Mouse (Mus musculus) liver, embryonic 13.5 days (tissue): ENCODE data around the gene Mad2l2. TPM values are rescaled to one million over a fixed set of nuclear protein-coding genes. Genes with fewer than 3 reads are reported as not detected.
A peak's percentile ranks its signal among the peaks of the same experiment; 100 is the strongest.

Source experiments
- ATAC-seq: fragments of 200-750 bp; cut with Nextera tagmentation; 2 replicates; pipeline ENCODE4 v1.8.0; 2017; ENCODE audit warnings: low read depth, mild to moderate bottlenecking, moderate number of reproducible peaks, moderate library complexity
- DNase-seq: peaks from one replicate; pipeline ENCODE4 v3.0.0; 2022
- H3K27ac ChIP-seq: fragments of 300-500 bp; sonication (generic); 2 replicates; pipeline ENCODE4 v1.5.1; 2015; ENCODE audit warnings: moderate library complexity, mild to moderate bottlenecking, inconsistent platforms
- H3K27me3 ChIP-seq: fragments of 300-500 bp; sonication (generic); 2 replicates; pipeline ENCODE4 v1.6.1; 2015; ENCODE audit warnings: mild to moderate bottlenecking, inconsistent platforms
- H3K36me3 ChIP-seq: fragments of 300-500 bp; sonication (generic); 2 replicates; pipeline ENCODE4 v1.6.1; 2015; ENCODE audit warnings: mild to moderate bottlenecking, inconsistent platforms
- H3K4me1 ChIP-seq: fragments of 300-500 bp; sonication (generic); replicated peaks from 2 replicates; pipeline ENCODE4 v1.6.1; 2015; ENCODE audit warnings: inconsistent platforms
- H3K4me2 ChIP-seq: fragments of 300-500 bp; sonication (generic); 2 replicates; pipeline ENCODE4 v1.6.1; 2015; ENCODE audit warnings: inconsistent platforms, mild to moderate bottlenecking, moderate library complexity
- H3K4me3 ChIP-seq: fragments of 300-500 bp; sonication (generic); replicated peaks from 2 replicates; pipeline ENCODE4 v1.5.1; 2015; ENCODE audit warnings: mild to moderate bottlenecking, inconsistent platforms
- H3K9ac ChIP-seq: fragments of 300-500 bp; sonication (generic); 2 replicates; pipeline ENCODE4 v1.6.1; 2015; ENCODE audit warnings: mild to moderate bottlenecking, inconsistent platforms
- H3K9me3 ChIP-seq: fragments of 300-500 bp; sonication (generic); replicated peaks from 2 replicates; pipeline ENCODE4 v1.6.1; 2016; ENCODE audit warnings: inconsistent platforms
- WGBS: fragments of 180-500 bp; shearing (Covaris S2); methylation state at CpG from one replicate; pipeline ENCODE4 v1.1.7; 2015; ENCODE audit not compliant: insufficient replicate concordance; 5-methylcytosine and 5-hydroxymethylcytosine counted together
- polyA plus RNA-seq: library from polyadenylated mRNA; unstranded; fragments of >200 nt; fragmentation: Nextera tagmentation; extraction: Ambion mirVana; gene quantifications from 2 replicates; pipeline ENCODE4 v1.2.1, GENCODE M21; 2015

The Mad2l2 gene
- 19.4 and 21.0 TPM in 2 replicates for polyA plus RNA-seq

DNA sequence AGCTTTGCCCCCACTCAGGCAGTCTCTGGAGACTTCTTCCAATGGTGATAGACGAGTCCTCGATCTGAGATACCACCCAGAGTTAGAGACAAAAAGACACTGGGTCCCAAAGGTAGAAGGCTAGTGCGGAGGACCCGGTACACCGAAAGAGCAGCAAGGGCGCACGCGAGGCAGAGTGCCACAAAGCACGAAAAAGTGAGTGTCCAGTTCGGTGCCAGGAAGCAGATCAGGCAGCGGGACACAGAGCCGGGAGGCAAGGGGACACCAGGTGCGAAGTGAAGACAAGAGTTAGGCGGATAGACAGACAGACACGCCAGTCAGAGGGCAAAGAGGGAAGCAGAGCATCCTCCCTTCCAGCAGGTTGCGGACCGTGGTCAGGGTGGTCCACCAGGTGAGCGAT is at the start of gene Mad2l2:
TSS of gene Mad2l2 (plus strand) at position 252 of the 400 bp plus-strand sequence.
- 3% methylated on average over 18 of the region's 18 CpGs for WGBS
- DNase-seq (no peak), ATAC-seq (no peak)
- H3K4me1 ChIP-seq: peaks cover 8% of the 10 kb centered on the region
- H3K27me3 ChIP-seq: peaks cover 72% of the 10 kb centered on the region
- no peak within 1 kb of the TSS for H3K27ac ChIP-seq
- no peaks in the 10 kb centered on the region for H3K9me3 ChIP-seq
- no peaks in the 10 kb centered on the region for H3K36me3 ChIP-seq
- no peak within 1 kb of the TSS for H3K9ac ChIP-seq
- H3K4me3 ChIP-seq: peak within 1 kb of the TSS; percentile 47
- peak within 1 kb of the TSS; percentile 58 for H3K4me2 ChIP-seq

DNA sequence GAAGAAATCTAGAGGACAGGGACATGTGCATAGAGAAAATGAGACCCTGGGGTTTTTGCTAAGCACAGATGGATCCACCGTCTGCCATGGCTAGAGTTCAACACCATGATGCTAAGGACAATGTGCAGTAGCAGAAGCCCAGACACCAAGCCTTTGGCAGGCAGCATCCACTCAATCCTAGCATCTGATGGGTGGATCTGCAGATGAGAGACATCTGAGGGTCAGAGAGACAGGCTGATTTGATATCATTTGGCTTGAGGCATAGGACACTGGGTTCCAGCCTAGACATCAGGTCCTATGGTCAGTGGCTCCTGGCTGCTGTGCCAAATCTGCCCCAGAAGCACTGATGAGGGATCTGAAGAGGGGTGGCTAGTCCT is 49.6 kb upstream of the Mad2l2 start:
- H3K36me3 ChIP-seq: peaks cover 19% of the 10 kb centered on the region
- no peak overlapping the region for H3K9ac ChIP-seq
- H3K27ac ChIP-seq: no peak overlapping the region
- H3K9me3 ChIP-seq: no peaks in the 10 kb centered on the region
- ATAC-seq (no peak), DNase-seq (no peak)
- no peak overlapping the region for H3K4me2 ChIP-seq
- H3K27me3 ChIP-seq: no peaks in the 10 kb centered on the region
- H3K4me1 ChIP-seq: peaks cover 39% of the 10 kb centered on the region
- 76% methylated on average over 1 of the region's 1 CpGs for WGBS
- H3K4me3 ChIP-seq: no peak overlapping the region

DNA sequence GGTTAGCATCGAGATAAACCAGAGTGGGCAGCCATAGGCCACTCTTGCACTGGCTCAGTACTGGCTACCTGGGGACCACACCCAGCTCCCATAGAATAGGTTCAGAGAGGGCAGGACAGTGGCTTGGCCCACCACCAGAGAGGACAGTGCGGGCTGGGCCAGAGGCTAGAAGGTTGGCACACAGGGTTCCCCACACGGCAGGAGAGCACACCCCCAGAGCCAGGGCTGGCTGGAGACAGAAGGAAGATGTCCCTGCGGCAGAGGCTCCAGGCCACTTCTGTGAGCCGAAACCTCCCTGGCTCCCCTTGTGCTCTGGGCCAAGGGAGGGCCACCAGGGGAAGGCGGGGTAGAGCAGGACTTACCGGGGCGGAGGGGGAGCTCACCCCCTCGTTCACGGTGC is 49.0 kb upstream of the Mad2l2 start:
- WGBS: 87% methylated on average over 10 of the region's 10 CpGs
- H3K4me2 ChIP-seq: no peak overlapping the region
- no peaks in the 10 kb centered on the region for H3K27me3 ChIP-seq
- DNase-seq (no peak), ATAC-seq (no peak)
- H3K27ac ChIP-seq: no peak overlapping the region
- peaks cover 43% of the 10 kb centered on the region for H3K4me1 ChIP-seq
- H3K9me3 ChIP-seq: no peaks in the 10 kb centered on the region
- H3K9ac ChIP-seq: no peak overlapping the region
- no peak overlapping the region for H3K4me3 ChIP-seq
- peaks cover 19% of the 10 kb centered on the region for H3K36me3 ChIP-seq

DNA sequence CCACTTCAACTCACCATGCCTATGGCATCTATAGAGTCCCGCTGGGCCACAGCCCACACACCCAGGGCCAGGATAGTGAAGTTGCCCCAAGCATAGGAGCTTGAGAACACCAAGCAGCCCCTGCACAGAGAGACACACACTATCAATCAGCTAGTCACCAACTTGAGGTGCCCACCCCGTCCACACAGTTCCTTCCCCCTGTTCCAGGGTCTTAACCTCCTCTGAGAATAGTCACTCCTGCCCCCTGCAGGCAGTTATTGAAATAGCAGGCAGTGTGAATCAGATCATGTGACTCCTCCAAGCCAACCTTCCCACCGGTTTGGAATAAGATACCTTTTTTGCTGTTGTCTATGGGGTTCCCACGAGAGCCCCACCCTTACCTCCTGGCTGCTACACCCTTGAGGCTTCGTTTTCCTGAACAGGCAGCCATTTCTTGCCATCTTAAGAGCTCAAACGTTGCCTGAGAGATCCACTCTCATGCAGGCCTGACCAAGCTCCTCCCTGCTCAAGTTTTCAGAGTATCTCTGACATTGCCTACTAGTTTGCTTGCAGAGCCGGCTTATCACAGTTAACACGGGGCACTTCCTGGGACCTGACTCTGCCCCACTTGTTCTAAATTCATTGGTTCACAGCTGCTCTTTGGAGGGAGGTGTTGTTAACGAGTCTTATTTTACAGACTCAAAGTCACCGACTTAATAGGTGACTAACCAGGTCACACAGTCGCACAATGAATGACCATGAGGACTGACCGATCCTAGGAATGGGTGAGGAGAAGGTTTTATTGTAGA is 47.7 kb upstream of the Mad2l2 start:
- H3K4me2 ChIP-seq: peak overlapping the region; percentile 47
- DNase-seq (no peak), ATAC-seq (peak; percentile 77)
- no peaks in the 10 kb centered on the region for H3K27me3 ChIP-seq
- peaks cover 19% of the 10 kb centered on the region for H3K36me3 ChIP-seq
- peaks cover 56% of the 10 kb centered on the region for H3K4me1 ChIP-seq
- H3K9ac ChIP-seq: peak overlapping the region; percentile 18; the same call in 1 of the 2 replicates
- 23% methylated on average over 12 of the region's 12 CpGs for WGBS
- no peak overlapping the region; the same call in 1 of the 2 replicates for H3K4me3 ChIP-seq
- peak overlapping the region; percentile 75 for H3K27ac ChIP-seq
- H3K9me3 ChIP-seq: no peaks in the 10 kb centered on the region

DNA sequence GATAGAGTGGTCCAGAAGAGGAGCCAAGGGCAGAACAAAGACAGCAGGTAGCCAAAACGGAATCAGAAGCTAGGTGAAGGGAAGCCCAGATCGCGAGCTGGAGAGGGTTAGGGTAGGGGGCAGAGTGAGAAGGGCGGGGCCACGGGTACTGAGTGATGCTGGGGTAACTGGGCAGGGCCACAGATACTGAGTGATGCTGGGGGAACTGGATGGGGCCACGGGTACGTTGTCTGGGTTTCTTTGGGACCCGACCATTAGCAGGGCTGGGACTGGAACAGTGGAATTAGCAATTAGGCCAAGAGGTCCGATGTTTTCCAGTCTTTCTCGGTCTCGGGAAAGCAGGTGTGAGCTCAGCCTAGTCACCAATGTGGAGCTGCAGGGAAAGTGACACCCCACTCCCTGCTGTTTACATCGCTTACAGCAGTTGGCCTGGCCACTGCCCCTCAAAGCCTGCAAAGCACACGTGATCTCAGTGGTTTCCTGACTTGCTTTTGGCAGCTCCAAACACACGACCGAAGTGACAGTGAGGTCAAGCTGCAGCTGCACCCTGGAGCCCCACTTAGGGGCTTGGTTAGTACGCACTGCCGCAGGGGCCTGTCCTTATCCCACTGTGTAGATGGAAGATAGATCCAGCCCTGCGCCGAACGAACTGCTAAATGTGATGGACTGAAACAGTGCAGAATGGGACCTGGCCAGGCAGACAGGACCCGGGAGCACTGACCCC is 46.8 kb upstream of the Mad2l2 start:
- DNase-seq: no peak
- peaks cover 19% of the 10 kb centered on the region for H3K36me3 ChIP-seq
- H3K4me2 ChIP-seq: peak overlapping the region; percentile 47
- WGBS: 22% methylated on average over 21 of the region's 21 CpGs
- H3K9me3 ChIP-seq: no peaks in the 10 kb centered on the region
- H3K27ac ChIP-seq: peak overlapping the region; percentile 75
- H3K4me3 ChIP-seq: no peak overlapping the region; the same call in 1 of the 2 replicates
- H3K27me3 ChIP-seq: no peaks in the 10 kb centered on the region
- peak overlapping the region; percentile 18 for H3K9ac ChIP-seq
- ATAC-seq: peak; percentile 6
- H3K4me1 ChIP-seq: peaks cover 63% of the 10 kb centered on the region

DNA sequence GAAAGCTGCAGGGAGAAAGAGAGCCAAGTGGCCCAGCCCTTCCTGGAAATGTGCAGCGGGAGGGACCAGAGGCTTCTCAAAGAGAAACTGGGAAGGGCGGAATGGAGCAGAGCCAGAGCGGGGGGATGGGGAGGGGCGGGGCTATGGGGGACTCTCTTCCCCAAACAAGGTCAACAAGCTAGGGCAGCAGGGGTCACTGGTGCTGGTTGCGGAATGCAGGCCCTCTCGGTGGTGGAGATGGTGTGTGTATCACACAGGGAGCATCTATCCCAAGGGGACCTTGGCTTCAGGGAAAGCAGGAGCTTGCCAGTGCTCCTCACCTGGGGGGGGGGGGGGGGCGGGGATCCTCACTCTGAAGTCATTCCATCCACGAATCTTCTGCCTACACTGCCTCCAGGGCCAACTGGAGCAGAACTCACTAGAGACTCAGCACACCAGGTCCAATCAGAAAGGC is 45.9 kb upstream of the Mad2l2 start:
- Histone ChIP-seq H3K4me1 (peaks cover 64% of the 10 kb centered on the region), H3K27ac (peak overlapping the region; percentile 75; the same call in 1 of the 2 replicates), H3K4me2 (peak overlapping the region; percentile 47), H3K27me3 (no peaks in the 10 kb centered on the region), H3K4me3 (no peak overlapping the region), H3K36me3 (peaks cover 19% of the 10 kb centered on the region), H3K9ac (no peak overlapping the region), H3K9me3 (no peaks in the 10 kb centered on the region)
- WGBS: 24% methylated on average over 8 of the region's 8 CpGs
- DNase-seq: no peak
- peak; percentile 6 for ATAC-seq

DNA sequence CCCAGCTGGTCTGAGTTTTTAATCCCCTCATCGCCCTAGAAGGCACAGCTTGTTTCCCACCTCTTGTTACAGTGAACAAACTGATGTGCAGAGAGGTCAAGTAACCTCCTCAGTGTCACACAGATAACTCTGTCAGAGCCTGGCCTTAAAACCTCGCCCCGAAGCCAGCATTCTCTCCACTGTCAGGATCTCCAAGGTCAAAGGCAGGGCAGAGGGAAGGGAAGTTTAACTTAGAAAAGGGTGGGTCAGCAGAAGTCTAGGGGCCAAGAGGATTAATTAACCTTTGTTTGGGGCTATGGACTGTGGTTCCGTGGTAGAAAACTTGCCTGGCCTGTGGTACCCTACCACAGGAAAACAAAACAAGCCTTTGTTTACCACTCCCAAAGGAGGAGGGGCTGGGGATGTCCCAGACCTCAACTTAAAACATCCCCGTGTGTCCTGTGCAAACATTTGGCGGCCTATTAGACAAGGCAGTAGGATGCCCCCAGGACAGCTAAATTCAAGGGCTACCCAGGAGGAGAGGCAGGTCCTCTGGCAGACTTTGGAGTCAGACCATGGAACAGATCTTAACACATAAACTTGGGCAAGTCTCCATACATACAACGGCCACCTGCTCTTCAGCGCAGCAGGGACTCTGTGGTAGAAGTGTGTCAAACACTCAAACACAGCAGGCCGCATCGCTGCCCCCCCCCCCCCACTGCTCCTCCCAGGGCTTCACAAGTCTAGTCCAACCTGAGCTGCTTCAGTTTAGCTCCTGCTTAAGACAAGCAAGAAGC is 44.9 kb upstream of the Mad2l2 start:
- H3K36me3 ChIP-seq: peaks cover 13% of the 10 kb centered on the region
- ATAC-seq (no peak), DNase-seq (no peak)
- no peaks in the 10 kb centered on the region for H3K27me3 ChIP-seq
- H3K9me3 ChIP-seq: no peaks in the 10 kb centered on the region
- peaks cover 64% of the 10 kb centered on the region for H3K4me1 ChIP-seq
- H3K4me2 ChIP-seq: peak overlapping the region; percentile 8; the same call in 1 of the 2 replicates
- no peak overlapping the region for H3K4me3 ChIP-seq
- H3K9ac ChIP-seq: no peak overlapping the region
- peak overlapping the region; percentile 47 for H3K27ac ChIP-seq
- WGBS: 58% methylated on average over 10 of the region's 10 CpGs

- DNase-seq: no peak
- Histone ChIP-seq H3K4me3 (no peak overlapping the region), H3K4me2 (0 out of 2 replicates have a peak overlapping the region, but pooled peaks have one; percentile 8), H3K27me3 (no peaks in the 10 kb centered on the region), H3K9ac (no peak overlapping the region), H3K36me3 (0 out of 2 replicates have a peak, but pooled peaks cover 7% of the 10 kb centered on the region), H3K27ac (peak overlapping the region; percentile 47; the same call in 1 of the 2 replicates), H3K9me3 (no peaks in the 10 kb centered on the region), H3K4me1 (peaks cover 64% of the 10 kb centered on the region)
- WGBS: 82% methylated on average over 3 of the region's 3 CpGs
- no peak for ATAC-seq
Observed at GRCm38 (mm10) chr4:148085907-148086305, 44.3 kb upstream of the Mad2l2 start.

DNA sequence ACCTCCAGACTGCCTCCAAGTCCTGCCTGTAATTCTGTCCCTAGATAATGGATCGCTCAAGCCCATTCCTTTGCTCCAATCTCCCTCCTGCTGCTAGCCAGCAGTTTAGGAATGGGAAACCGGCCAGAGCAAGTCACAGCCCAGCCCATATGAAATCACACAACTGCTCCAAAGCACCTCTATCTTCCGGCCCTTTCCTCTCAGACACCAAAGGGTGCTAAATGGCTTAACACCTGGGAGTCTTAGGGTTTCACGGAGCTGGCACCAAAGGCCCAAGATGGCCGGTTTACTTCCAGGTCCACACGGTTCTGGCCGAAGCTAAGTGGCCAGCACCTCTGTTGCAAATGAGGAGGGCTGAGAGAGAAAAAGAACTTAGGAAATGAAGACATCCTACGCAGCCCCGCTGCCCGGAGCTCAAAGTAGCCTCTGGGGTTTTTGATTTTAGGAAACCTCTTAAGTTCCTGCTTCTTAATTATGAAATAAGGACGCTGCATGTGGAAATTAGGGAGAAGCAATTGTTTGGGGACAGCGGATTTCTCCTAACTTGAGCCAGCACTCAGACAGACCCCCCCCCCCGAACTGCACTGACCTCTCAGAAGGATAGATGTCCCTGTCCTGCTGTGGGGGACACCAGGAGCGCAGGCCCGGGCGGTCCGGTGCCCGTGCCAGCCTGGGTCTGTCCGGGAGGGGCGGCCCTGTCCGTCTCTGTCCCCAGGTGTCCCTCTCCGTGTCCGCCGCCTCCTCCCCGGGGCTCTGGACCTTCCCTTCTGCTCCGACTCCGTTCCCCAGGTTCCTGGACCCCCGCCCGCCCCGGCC is 42.9 kb upstream of the Mad2l2 start:
- 6% methylated on average over 29 of the region's 30 CpGs for WGBS
- H3K36me3 ChIP-seq: no peaks in the 10 kb centered on the region
- H3K9ac ChIP-seq: peak overlapping the region; percentile 92
- peak; percentile 16 for ATAC-seq
- no peaks in the 10 kb centered on the region for H3K27me3 ChIP-seq
- H3K9me3 ChIP-seq: no peaks in the 10 kb centered on the region
- H3K4me2 ChIP-seq: peak overlapping the region; percentile 91
- peak overlapping the region; percentile 81 for H3K27ac ChIP-seq
- H3K4me3 ChIP-seq: peak overlapping the region; percentile 83
- DNase-seq: no peak
- H3K4me1 ChIP-seq: peaks cover 59% of the 10 kb centered on the region

DNA sequence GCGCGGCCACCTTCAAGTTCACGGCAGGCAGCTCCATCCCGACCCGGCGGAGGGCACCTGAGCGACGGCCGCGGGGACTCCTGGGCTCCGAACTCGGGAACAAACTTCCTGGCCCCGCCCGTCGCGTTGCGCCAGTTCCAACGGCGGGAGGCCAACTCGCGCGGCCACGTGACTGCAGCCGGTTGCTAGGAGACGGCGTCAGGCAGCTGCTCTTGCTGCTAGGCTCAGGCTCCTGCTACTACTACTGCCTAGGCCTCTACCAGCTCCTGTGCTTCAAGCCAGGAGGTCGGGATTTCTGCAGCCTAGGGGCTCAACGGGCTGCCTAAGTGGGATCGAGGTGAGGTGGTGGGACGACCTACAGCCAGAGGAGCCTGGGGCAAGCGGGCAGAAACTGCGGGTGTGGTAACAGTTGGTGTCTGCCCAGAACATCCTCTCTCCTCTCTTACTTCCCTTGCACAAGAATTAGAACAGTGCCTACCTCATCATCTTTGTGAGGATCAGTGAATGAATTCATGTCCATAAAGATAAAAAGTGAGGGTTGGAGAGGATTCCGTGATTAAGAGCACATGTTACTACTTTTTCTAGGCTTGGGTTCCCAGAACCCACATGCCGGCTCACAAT is 42.2 kb upstream of the Mad2l2 start, which contains the start of gene Agtrap:
TSS of gene Agtrap (minus strand) at position 125 of the 621 bp plus-strand sequence.
- Histone ChIP-seq H3K36me3 (no peaks in the 10 kb centered on the region), H3K27me3 (no peaks in the 10 kb centered on the region), H3K4me1 (peaks cover 52% of the 10 kb centered on the region), H3K4me3 (peak within 1 kb of the TSS; percentile 83), H3K9ac (peak within 1 kb of the TSS; percentile 92), H3K27ac (peak within 1 kb of the TSS; percentile 81), H3K9me3 (no peaks in the 10 kb centered on the region), H3K4me2 (peak within 1 kb of the TSS; percentile 91)
- DNase-seq (peak; percentile 87), ATAC-seq (peak; percentile 79)
- WGBS: 8% methylated on average over 34 of the region's 34 CpGs
